Mouse (Mus musculus): ENCODE data around the gene Rtn3.
A peak's percentile ranks its signal among the peaks of the same experiment; 100 is the strongest.
"Not testable (repeated sequence)": the region's sequence is repeated elsewhere in the genome, so short reads cannot be mapped to it uniquely, and the experiment has no call there.

The Rtn3 gene

DNA sequence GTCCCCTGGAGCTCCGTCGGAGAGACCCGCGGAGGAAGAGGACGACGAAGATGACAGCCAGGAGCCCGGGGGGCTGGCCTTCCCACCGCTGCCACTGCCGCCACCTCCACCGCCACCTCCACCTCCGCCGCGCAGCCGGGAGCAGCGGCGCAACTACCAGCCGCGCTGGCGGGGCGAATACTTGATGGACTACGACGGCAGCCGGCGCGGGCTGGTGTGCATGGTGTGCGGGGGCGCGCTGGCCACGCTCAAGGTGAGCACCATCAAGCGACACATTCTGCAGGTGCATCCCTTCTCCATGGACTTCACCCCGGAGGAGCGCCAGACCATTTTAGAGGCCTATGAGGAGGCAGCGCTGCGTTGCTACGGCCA, 60.4 kb downstream of the Rtn3 start:
- peak in 1 of 2 experiments; percentile 19 for DNase-seq (ENCODE audit: low spot score in 2 of 2)

DNA sequence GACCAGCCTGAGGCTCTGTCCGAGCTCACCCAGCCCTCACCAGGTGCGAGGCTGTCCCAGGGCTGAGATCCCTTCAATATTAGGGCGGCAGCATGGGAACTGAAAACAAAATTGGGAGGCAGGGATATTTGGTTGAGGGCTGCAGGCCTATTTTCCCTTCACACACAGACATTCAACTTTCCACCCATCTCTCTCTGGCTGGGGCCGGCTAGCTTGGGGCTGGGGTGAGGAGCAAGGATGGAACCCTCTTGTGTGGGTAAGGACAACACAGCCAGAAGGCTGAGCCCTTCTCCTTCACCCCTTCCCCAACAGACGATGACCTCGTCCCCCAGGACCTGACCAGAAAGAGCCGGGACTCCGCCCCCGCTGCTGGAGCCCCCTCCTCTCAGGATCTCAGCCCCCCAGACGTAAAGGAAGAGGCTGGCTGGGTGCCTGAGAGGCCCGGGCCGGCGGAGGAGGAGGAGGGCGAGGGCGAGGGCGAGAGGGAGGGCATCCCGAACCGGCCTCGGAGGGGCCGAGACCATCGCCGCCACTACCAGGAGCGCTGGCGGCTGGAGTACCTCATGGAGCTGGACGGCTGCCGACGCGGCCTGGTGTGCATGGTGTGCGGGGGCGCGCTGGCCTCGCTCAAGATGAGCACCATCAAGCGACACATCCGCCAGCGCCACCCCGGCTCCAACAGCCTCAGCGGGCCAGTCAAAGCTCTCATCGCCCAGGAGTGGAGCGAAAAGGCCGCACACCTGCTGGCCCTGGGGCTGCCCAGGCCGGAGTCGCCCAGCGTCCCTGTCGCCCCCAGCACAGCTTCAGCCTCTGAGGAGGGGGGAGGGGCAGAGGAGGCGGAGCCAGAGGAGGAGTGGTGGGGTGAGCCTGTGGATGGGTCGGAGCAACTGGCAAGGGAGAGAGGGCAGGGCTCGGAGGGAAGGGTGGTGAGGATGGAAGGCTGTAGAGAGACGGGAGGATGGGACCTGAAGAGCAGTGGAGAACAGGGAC, 61.2 kb downstream of the Rtn3 start:
- peak; percentile 43 to 58 for DNase-seq (ENCODE audit: low spot score in 2 of 2)

DNA sequence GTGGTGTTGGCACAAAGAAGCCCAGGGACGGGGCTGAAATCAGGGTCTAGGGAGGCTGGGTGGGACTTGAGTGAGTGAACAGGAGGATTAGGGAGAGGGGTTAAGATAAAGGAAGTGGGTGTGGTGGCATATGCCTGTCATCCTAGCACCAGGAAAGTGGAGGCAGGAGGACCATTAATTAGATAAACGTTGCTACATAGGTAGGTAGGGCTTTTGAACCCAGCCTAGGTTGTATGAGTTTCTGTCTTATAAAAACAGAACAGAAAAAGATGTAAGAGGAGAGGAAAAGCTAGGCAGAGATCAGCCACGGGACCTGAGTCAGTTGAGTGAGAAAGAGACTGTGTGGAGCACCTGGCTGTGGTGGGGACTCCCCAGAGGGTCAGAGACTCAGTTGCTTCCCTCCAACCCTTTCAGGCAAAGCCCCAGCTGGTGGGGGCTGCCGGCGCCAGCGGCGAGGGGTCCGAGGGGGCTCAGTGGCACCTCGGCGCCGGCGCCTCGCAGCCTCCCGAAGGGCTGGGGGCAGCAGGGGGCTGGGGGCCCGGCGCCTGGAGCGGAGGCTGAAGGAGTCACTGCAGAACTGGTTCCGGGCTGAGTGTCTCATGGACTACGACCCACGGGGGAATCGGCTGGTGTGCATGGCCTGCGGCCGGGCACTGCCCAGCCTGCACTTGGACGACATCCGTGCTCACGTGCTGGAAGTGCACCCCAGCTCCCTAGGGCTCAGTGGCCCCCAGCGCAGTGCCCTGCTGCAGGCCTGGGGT, 62.1 kb downstream of the Rtn3 start:
- DNase-seq (ENCODE audit: low spot score in 2 of 2): no peak

DNA sequence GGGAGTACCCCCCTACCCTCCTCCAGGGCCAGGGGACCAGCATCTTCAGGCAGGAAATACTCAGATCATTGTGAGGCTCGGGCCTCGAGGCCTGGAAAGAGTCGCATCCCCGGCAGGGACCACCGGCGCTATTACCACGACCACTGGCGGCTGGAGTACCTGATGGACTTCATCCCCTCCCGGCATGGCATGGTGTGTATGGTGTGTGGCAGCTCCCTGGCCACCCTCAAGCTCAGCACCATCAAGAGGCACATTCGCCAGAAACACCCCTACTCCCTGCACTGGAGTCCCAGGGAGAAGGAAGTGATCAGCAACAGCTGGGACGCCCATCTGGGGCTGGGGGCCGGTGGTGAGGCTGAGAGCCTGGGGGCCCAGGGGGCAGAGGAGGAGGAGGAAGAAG, 63.0 kb downstream of the Rtn3 start:
- no peak for DNase-seq (ENCODE audit: low spot score in 2 of 2)

DNA sequence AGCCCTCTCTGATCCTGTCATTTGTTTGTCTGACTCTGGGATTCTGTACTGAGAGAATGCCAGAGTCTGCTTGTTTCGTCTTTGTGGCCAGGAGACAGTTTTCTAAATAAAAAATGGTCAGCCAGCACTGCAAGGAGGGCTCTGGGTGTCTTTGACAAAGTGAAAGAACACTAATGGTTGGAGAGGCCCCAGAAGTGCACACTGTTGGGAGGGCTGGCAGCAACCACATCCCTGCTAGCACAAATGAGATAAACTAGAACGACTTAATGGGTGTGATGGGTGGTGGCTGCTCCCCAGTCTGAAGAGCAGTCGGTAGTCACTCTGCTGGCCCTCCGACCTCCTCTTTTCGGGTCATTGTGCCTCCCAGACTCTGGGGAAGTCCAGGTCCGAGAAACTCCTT, 63.9 kb downstream of the Rtn3 start:
- no peak for DNase-seq (ENCODE audit: low spot score in 2 of 2)

DNA sequence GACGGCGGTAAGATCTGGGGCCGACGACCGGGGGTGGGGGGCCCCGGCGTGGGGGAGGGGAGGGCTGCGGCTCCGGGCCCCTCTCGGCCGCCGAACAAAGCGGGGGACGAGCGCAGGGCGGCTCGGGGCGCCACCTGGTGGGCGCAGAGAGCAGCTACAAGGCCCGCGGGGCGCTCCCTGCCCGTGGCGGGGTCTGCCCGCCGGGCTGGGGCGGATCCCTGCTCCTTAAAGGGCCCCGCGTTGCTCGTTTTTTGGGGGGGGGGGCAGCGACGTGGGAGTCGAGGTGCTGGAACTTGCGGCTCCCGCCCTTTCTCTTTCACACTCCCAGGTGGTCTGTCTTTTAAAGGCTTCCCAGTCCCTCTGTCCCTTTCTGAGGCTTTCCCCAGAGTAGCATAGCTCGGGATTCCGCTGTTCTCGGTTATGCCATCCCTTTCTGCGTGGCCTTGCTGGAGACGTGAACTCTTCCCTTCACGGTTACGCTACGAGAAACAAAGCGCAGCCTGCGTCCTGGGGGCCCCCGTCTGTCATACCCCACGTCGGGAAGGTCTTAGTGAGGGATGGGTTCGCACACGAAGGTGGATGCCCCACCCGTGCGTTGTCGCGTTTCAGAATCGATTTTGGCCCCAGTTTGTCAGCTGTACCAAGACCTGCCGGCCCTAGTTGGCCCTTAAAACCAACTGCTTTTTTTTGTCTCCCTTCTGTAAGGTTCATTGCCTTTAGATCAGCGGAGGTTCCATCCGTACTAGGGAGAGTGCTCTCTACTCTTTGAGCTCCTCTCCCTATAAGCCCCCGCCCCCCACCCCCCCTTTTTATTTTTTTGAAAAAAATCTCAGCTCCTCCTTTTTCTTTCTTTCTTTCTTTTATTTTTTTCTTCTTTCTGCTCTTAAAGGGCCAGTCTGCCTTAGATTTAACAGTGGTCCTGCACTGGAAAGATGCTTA, 64.9 kb downstream of the Rtn3 start:
- peak in 1 of 2 experiments; percentile 75 for DNase-seq (ENCODE audit: low spot score in 2 of 2)

DNA sequence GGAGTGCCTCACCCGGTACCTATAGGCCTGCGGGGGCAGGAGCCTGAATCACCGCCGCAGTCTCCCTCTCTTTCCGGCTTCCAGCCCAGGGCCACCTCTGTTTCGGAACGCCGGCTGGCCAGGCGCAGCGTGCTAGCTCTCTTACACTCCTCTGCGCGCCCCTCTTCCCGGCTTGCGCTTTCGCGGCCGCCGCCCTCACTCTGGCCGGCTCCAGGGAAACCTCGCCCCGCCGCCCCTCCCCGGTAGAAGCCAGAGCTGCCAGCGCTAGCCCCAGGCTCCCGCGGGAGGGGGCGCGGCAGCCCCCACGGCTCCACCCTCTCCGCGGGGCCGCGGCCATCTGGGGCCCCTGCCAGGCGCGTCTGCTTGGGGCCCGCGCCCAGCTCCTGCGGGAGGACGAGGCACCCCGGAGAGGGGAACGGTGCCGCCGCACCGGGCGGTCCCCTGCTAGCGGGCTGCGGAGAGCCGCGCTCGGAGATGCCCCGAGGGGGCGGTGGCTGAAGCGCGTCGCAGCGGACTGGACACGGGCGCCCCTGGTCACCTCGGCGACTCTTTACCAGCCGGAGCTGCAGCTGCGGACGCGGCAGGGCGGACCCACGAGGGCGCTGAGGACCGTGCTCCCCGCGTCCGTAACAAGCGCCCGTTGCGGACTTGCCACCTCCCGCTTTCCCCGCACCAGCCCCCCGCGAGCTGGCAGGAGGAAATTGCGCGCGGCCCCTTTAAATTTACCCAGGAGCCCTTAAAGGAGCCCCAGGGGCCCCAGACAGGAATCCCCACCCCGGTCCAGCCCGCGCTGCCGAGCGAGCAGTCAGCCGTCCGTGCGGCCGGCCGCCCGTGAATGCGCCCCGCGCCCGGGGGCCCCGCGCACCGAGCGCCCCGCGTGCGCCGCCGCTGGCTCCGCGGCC, 66.0 kb downstream of the Rtn3 start, which contains the start of gene 2700081O15Rik:
Gene 2700081O15Rik, plus strand, starts transcription at position 792 of the 902 bp plus-strand sequence.
- DNase-seq (ENCODE audit: low spot score in 2 of 2): peak; percentile 55 to 66

DNA sequence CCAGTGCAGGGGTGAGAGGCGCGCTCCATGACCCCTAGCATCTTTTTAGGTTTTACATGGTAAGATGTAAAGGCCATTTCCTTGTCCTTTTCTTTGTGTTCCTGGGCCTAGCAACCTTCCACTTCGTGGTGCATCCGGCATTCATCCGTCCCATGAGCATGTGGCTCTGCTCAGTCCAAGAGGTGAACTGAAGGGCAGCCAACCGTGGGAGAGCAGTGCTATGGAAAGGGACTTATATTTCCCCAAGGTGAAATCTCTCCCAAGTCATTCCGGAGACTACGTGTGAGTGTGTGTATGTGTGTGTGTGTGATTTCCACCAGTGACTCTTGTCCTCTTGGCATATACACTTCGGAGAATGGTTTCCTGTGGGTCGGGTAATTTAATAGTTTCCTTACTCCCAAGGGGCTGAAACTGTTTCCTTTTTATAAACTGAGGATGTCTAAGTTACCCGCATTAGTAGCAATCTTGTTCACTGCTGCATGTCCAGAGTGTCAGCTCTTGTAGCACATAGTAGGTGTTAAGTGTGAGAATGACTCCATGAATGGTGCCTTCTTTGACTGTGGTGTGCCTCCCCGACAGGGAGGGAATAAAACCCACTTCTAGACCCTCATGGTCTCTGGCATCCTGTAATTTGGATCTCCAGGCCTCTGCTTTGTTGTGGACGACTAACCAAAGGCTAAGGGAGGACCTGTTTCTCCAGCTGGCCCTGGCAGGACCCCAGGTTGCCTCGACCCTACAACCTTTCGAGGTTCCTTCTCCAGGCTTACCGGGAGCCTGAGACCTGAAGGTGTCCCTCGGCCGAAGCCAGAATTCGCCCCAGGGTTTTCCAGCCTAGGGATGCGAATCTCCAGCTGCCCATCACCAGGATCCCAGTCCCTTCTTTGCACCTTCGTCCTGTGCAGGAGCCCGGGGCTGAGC, 66.9 kb downstream of the Rtn3 start:
- DNase-seq (ENCODE audit: low spot score in 2 of 2): no peak

DNA sequence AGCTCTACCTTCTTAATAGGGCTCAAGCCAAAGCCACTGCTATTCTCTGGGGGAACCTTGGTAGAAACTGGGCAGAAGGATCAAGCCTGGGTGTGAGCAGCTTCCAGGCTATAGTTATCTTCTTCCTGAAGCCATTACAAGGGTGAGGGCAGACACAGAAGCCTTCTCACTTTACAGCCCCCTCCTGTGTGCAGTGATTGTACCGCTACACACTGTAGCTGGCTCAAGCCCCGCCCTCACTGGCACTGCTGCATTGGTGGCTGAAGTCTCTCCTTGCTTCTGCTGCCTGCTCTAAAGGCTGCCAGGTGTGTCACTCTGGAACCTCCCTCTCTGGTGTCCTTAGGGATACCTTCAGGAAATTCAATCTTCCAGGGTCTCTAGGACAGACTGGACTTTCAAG, 70.7 kb downstream of the Rtn3 start:
- DNase-seq (ENCODE audit: low spot score in 2 of 2): no peak

DNA sequence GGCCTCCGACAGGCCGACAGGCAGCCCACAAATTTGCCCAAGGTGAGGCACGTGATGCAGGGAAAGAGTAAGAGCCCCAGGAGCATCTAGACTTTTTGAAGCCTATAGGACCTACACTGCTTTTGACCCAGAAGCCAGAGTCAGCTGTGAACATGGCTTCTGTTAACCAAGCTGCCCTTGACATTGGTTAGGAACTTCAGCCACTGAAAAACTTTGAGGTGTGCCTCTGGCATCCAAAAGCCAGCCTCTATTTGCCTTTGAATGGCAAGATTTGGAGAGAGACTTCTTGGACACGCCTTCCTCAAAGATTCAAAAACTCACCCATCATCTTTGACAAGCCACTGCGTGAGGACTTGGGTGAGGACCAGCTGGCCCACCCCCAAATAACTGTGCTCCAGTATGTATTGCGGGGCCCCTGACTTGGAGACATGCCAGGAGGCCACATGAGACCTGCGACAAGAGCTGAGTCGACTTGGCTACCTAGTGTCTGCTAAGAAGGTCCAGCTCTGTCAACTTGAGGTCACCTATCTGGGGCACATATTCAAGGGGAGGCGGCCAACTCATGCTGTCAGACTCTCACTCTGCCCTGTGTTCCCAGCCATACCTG, 78.4 kb downstream of the Rtn3 start:
- DNase-seq (ENCODE audit: low spot score in 2 of 2): no peak

DNA sequence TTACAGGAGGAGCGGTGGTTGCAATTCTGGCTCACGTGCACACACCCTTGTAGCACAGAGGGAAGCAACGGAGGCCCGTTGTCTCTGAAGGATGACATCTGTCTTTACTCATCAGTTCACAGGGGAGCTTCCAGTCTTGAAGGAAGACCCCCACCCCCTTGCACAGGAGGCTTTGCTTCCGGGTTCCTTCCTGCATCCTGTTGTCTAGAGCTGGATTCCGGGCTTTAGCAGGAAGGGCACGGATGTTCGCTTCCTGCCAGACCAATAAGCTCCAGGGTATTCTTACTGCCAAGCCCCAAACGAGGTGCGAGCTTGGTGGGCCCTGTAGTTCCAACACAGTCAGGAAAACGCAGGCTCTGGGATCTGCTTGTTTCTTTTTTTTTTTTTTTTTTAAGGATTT, 82.4 kb downstream of the Rtn3 start:
- no peak for DNase-seq (ENCODE audit: low spot score in 2 of 2)

DNA sequence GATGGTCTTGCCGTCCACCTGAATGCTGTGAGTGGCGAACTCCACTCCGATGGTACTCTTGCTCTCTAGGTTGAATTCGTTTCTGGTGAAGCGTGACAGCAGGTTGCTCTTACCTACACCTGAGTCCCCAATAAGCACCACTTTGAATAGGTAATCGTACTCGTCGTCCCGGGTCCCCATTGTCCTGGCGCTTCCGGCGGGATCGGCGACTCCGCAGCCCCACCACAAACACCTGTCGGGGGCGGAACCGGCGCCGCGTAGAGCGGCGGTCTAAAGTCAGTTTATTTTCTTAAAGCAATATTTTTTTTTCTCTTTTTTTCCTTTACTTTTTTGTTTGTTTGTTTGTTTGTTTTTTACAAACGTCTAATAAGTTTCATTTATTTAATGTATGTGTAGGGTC, 84.2 kb downstream of the Rtn3 start:
- DNase-seq (ENCODE audit: low spot score in 2 of 2): not testable (repeated sequence)

DNA sequence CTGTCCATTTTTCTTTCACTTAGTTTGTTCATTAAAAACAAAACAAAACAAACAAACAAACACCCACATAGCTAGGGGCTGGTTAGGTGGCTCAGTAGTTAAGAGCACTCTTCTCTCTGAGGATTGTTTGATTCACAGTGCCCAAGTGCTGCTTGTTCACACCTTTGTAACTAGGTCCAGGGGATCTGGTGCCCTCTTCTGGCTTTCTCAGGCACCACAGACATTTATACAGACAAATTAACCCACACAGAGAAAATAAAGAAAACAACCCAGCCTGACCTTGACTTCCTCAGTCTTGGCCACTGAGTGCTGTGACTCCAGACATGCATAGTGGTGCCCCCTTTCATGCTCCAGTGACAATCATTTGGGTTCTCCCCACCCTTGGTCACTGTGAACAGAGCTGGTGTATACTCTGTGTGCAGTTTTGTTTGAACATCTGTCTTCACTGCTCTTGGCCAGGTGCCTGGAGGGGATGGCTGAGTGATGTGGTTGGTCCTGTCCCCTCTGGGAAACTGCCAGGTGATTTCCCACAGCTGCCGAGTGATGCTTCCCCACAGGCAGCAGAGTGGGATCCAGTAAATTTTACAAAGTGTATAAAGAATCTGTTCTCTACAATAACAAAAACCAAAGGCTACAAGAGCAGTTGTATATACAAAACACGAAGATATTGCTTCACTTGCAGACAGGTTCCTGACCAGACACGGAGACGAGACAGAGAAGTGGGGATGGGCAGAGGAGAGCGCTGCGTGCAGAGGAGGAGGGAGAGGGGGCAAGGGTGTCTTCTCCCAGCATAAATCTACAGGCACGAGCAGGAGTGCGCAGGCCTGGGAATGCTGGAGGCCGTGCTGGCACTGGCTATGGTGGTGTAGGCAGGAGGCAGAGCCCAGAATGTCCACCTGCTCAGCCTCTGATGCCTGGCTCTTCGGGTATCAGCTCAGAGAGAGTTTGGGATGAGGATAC, 85.9 kb downstream of the Rtn3 start:
- DNase-seq (ENCODE audit: low spot score in 2 of 2): not testable (repeated sequence)

DNA sequence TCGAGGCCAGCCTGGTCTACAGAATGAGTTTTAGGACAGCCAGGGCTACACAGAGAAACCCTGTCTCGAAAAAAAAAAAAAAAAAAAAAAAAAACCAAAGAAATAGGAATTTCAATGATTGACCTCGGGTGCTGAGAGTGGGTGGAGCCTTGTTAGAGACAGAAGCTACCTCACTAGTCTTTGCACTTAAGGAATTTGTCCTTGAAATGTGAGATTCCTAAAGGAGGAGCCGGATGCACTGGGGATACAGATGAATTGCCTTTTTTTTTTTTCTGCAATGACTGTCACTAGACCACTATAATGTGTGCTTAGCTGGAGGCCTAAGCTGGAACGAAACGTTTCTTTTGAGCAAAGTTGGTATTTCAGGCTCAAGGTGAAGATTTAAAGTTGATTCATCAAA, 94.6 kb downstream of the Rtn3 start:
- no peak for DNase-seq (ENCODE audit: low spot score in 2 of 2)

DNA sequence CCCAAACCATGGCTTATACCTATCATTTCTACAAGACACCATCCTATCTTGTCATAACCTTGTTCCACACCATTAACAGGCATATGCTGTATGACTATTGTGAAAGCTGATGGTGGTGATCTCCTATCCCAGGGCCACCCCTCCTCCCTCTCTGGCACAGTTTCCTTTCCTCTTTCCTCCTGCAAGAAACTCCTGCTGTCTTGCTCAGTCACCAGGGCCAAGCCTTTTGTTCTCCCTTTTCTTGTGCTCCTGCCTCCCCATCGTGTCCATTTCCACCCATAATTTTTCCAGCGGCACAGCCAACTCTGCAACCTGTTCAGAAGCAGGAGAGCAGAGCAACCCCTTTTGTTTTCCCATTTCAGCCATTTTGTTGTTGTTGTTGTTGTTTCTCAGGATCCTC, 97.0 kb downstream of the Rtn3 start:
- no peak for DNase-seq (ENCODE audit: low spot score in 2 of 2)

DNA sequence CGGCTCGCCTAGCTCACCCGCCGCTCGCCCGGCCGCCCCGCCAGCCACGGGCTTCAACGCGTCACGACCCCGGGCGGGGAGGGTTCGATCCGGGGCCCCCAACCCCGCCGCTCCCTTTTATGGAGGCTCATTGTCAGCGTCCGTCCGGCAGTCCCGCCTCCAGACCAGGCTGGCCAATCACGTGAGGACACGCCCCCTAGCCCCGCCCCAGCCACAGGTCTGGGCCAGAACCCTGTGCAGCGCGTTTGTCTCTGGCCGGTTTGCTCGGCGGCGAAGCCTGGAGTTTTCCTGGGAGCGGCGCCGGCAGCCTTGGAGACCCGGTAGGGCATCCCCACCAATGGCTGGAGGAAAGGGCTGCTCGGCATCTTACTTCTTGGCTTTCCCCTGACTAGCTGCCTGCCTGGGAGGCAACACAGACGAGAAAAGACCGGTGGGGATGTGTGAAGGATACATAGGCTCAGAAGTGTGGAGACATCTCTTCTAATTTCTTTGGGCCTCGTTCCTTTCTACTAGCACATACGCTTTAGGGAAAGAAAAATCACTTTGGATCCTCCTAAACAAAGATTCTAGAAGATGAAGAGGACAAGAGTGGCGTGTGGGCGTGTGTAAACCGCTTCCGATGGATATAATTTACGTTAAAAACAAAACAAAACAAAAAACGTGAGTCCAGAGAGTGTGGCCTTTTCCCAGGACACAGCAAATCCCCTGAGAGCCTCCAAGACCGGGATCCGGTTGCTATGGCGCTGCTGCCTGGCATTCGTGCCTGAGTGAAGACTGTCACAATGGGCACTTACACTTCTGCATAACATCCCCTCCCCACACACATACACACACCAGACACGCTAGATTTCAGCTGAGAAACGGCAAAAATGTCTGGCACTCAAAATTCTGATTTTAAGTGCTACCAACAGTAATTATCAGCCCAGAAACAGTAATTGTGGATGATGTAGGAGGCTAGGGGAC, 99.9 kb downstream of the Rtn3 start, which contains the start of gene Spindoc:
Gene Spindoc, minus strand, starts transcription at position 92 of the 963 bp plus-strand sequence.
- DNase-seq (ENCODE audit: low spot score in 2 of 2): peak; percentile 97 to 98

Measured in frontal cortex, postnatal 25 days (tissue).